Mouse (Mus musculus): Measurements from ENCODE around the gene Sdk2. TPM values are rescaled to one million over a fixed set of nuclear protein-coding genes. Genes with fewer than 3 reads are reported as not detected.

Gene Sdk2
- polyA plus RNA-seq, 1 experiment: 0.47 TPM

DNA sequence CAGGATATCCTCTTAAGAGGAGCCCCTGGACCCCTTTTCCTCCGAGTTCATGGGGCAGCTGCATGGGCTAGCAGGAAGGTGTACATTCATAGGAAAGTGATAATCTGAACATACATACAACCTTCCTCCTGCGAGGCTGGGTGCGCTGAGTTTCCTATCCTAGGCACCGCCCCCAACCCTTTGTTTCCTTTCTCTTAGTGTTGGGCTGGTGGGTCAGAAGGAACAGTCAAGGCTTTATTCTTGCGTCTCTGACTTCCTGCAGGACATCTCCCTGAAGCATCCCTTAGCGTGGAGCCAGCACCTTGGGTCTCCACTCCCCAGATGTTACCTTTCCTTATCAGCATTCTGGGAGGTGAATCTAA is 287.2 kb downstream of the Sdk2 start:
- WGBS: 56% methylated on average over 6 of the region's 6 CpGs
- DNase-seq (ENCODE audit: low read depth, low spot score): no peak

DNA sequence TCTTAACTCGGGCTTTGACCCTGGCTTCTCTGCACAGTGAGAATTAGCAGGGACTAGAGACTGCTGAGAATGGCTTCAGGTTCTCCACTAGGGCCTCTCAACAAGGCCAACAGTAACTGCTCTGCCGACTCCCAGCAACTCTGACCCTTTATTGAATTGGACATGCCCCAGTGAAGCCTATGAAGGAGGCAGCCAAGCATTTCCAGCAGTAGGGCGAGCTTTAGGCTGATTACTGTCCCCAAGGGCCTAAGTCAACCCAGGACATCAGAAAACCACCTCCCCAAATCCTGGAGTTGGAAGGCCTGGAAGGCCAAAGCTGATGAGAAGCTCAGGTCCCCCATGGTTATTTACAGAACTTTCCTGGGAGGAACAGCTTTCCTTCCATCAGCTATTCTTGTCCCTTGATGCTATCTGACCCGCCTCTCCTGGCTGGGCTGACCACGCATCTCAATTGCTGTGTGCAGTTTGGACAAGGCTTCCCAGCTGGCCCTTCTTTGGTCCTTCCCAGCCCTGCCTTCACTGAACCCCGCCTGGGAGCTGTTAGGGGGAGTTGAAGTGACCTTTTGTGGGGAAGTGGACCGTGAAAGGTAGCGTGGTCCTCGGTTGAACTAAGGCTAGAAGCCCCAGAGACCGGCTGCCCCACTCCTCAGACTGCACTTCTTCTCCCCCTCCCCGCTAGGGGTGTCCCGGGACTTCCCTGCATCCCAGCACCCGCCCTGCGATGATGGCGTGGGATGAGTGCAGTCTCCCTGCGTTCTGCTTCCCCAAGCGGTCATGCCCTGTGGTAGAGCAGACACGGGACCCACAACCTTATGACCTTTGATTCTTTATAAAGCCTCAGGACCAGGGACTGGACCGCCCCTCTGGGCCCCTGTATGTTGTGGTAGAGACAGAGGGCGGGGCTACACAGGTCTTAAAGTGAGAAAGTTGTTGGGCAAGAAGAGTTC is 287.8 kb downstream of the Sdk2 start:
- DNase-seq (ENCODE audit: low read depth, low spot score): no peak
- WGBS: 58% methylated on average over 20 of the region's 20 CpGs

DNA sequence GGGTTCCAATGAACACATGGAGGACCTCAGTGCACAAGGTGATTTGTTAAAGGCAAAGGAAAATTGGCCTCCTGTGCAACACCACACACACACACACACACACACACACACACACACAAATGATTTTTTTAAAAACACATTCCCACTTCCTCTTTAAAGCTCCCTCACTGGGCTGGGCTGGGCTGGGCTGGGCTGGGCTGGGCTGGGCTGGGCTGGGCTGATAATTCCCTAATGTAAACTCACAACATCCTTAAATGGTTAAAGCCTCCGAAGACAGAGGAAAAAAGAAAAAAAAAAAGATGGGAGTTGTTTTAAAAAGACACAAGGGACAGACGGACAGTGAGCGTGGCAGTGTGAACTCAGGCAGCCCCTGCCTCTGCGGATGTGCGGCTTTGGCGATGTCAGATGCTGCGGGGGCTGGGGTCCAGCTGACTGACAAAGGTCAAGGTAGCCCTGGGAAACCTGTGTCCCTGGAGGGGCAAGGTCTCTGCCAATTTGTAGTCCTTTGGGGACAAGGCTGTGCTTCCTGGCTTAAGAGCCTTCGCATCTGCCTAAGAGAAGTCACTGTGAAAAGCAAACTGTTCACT is 288.9 kb downstream of the Sdk2 start:
- 30% methylated on average over 8 of the region's 8 CpGs for WGBS
- no peak for DNase-seq (ENCODE audit: low read depth, low spot score)

DNA sequence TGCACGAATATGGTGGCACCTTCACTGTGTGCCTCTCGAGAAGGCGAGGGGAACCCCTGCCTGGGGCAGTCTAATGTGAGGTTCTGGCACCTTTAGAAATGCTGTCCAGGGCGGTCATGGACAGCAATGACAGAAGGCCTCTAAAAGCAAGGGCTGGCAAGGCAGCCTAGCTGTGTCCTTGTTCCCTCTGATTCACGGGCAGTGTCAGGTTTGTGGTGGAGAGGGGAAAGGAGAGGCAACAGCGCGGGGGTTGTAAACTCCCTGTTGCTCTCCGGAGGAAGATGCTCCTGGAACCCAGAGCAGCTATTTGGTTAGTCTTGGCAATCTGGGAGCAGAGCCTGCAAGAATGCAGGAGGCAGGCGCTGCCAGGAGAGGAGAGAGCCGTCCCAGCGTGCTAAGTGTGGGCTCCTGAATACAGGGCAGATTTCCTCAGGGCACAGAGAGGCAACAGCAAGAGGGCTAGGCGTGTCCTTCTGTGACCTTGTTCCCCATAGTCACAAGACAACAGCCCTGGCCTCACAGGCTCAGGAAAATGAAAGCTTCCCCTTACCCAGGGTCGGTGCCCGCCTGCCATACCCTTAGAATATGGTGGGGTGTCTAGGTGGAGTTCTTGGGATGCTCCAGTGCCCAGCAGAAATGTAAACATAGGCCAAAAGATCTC is 289.9 kb downstream of the Sdk2 start:
- DNase-seq (ENCODE audit: low read depth, low spot score): no peak
- 65% methylated on average over 14 of the region's 14 CpGs for WGBS

DNA sequence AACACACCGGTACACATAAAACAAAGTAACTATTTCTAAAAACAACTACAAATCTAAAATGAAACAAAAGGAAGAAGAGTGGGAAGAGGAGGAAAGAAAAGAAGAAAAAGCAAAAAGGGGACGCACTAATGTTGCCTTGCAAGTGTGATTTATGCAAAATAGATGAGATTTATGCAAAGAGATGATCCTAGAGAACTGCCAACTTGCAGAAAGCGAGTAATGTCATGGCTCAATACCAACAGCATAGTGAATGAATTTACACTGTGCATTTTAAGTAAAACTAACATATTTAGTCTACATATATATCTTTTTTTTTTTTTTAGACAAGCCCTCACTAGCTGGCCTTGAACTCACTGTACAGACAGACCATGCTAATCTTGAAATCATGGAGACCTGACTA is 292.1 kb downstream of the Sdk2 start:
- 92% methylated on average over 3 of the region's 3 CpGs for WGBS

DNA sequence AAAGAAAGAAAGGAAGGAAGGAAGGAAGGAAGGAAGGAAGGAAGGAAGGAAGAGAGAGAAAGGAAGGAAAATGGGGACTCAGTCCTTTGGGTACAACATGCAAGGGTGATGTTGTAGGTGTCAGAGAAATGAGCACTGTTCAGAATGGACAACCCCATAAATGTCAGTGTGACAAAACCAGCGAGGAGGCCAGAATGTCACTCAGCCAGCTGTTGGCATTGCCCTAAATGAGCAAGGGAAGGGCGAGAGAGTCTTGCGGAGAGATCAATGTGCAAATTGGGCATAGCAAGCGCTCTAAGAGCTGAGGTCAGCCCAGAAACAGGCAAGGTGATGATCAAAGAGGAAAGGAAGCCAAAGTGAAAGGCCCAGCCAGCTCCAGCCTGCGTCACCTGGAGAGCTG is 293.7 kb downstream of the Sdk2 start:
- WGBS: 90% methylated on average over 5 of the region's 5 CpGs

More for the DNA sequence above, 292.1 kb downstream of the Sdk2 start:
- DNase-seq (ENCODE audit: low read depth, low spot score): no peak

DNA sequence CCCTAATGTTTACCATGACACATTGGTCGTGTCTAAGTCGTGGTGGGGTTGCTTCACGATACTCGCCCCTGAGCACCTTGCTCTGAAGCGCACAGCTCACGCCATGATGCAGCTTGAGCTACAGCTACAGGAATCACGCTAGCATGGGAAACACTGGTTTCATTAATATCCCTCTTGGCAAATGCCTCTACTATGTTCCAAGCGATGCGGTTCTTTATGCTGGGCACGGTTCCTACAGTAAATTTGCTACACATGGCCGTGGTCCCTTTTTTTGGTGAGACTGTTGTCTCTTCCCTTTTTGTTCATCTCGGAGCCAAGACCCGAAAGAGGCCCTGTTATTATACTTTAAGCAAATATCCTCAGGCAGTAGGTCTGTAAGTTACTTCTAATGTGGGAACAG is 295.7 kb downstream of the Sdk2 start:
- DNase-seq (ENCODE audit: low read depth, low spot score): no peak
- 87% methylated on average over 13 of the region's 13 CpGs for whole genome bisulfite sequencing

More for the DNA sequence above, 293.7 kb downstream of the Sdk2 start:
- no peak for DNase-seq (ENCODE audit: low read depth, low spot score)

DNA sequence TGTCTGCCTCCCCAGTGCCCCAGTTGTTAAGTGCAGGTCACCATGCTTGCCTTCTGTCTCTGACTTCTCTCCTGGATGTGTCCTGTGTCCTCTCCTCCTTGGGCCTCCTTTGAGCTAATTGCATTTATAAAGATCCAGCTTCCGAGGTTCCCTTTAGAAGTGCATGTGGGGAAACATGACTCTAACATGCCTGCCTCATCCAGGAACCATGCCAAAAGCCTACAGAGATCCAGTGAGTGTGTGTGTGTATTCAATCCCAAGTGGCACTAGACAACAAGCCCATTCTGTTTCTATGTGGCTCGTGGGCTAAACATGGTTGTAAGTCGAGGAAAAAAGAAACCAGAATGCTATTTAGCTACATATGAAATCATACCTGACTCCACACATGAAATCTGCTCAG is 298.5 kb downstream of the Sdk2 start:
- WGBS: 74% methylated on average over 3 of the region's 3 CpGs
- no peak for DNase-seq (ENCODE audit: low read depth, low spot score)

DNA sequence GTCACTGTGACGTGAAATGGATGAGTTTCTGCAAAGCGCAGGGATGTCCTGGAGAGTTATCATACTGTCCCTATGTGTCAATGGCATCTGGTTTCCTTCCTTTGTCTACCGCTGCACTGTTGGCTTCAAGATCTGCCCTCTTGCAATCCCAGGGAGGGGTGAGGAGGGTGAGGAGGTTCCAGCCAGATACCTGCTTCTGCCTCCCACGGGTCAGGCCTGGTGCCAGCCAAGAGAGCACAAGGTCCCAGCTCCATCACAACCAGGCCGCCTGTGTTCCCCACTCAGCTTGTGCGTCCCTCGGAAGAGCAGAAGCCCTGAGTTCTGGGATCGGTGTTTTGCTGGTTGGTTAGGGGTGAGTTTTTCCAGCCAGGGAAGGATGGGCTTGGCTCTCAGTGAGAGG is 299.6 kb downstream of the Sdk2 start:
- no peak for DNase-seq (ENCODE audit: low read depth, low spot score)
- 75% methylated on average over 8 of the region's 8 CpGs for WGBS

DNA sequence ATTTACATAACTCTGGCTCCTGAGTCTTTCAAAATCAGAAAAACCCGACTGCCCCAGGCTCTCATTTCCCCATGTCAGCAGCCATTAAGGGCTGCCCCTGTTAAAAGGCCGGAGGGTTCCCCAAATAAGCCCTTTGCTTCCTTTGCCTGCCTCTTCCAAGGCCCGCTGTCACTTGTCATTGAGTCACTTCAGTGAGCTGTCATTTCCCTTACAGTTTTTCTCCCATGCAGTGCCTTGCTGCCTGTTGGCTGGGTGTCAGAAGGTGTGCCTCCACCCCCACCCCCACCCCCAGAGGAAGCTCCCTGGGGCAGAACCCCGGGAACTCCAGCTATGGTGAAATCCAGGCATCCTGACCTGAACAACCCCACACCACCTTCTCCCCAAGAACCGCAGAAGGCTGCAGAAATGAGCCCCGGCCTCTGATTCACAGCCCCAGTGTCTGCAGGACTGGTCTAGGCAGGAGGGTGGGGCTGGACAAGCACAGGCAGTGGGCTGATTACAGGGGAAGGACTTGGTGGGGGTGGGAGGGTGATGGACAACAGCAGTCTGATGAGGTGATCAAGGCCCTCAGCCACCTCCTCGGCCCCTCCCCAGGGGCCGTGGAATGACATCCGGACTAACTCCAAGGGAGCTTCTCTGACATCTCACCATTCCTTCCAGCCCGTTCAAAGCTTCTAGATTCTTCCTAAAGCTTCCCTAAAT is 300.4 kb downstream of the Sdk2 start:
- DNase-seq (ENCODE audit: low read depth, low spot score): no peak
- 55% methylated on average over 10 of the region's 10 CpGs for WGBS

DNA sequence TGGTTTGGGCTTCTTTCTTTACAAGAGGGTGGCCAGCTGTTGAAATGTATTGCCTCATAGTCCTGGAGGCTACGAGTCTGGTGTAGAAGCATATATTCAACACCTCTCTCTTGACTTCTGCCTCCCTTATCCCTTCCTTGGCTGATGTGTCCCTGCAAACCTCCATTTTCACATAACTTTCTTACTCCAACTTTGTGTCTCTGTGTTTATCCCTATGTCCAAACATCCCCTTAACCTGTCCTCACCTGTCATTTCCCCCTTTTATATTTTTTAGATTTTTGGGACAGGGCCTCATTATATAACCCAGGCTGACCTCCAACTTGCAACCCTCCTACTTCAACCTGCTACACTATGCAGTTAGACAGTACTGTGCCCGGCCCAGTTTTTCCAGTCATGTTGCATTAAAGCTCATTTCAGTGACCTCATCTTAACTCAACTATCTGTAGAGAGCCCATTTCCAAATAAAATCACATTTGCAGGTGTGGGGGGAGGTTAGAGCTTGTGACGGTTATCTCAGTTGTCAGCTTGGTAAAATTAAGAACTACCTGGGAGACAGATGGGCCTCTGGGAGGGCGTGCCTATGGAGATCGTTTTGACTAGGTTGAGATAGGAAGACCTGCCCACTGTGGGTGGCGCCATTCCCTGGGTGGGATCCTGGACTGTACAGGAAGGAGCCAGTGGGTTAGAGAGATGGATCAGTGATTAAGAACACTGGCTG is 302.6 kb downstream of the Sdk2 start:
- 79% methylated on average over 6 of the region's 6 CpGs for WGBS
- DNase-seq (ENCODE audit: low read depth, low spot score): no peak

DNA sequence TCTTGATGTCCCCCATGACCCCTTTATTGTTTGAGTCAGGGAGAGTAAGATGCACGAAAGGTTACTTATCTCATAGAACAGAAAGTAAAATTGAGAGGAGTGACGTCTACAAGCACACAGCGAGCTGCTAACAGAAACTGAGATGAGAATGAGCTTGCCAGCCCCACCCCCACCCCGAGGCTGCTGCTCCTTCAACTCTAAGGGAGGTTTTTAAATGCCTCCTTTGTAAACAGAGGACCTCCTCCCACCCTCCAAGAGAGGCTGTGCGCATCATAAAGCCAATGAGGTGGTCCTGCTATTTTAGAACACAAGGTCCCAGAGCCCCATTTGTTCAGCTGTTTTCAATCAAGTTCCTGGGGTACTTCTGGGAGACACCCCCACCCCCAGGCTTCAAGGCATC is 303.4 kb downstream of the Sdk2 start:
- WGBS: 46% methylated on average over 5 of the region's 5 CpGs
- no peak for DNase-seq (ENCODE audit: low read depth, low spot score)

DNA sequence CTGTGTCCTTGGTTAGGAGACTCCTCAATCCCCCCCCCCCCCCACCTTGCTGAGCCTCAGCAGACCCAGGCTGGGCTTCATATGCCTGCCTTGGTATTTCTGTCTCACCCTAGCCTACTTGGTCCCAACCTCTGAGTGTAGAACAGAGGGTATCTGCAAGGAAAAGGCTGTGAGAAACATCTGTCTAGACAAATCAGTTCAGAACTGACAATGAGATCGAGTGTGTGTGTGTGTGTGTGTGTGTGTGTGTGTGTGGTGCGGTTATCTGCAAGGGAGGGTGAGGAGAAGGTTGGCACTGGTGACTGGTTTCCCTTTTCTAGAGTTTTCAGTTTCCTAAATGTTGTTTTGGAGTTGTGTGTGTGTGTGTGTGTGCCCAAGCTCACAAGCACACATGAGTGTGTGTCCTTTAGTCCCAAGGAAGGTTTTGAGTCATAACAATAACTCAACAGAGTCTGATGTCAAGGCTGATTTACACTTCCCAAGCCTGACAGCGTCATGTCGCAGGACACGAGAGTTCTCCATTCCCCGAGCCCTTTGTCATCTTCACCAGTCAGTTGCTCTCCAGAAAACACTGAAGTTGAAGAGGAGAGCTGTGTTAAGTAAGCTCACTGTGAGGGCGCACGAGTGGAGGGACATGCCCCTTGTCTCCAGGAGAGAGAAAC is 304.6 kb downstream of the Sdk2 start:
- 82% methylated on average over 8 of the region's 8 CpGs for WGBS
- DNase-seq (ENCODE audit: low read depth, low spot score): no peak

DNA sequence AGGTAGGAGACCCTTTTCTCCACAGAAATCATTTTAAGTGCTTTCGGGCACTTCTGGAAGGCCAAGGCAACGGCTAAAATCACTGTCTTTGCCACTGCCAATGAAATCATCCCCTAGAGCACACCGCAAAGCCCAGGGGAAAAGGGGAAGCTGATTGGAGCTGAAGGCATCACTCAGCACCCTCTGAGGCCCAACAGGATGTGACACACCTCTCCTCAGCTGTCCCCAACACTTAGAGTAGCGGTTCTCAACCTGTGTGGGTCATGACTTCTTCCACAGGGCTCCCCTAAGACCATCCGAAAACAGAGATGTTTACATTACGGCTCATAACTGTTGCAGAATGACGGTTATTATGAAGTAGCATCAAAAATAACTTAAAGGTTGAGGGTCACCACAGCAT is 305.2 kb downstream of the Sdk2 start:
- WGBS: 87% methylated on average over 7 of the region's 7 CpGs
- DNase-seq (ENCODE audit: low read depth, low spot score): no peak

DNA sequence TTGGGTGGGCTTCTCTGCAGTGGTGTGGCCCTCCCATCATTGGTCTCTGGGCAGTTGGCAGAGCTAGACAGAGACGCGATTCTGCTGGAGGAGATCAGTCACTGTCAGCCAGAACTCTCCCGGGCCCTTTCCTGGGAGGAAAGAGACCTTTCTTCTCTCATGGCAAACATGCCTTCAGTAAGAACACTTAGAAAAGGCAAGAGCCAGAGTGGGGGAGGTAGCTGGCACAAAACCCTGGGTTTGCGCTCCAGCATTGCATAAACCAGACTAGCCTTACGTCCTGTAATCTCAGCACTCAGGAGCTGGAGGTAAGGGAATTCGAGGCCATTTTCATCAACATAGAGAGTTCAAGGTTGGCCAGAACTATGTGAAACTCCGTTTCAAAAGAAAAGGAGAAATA is 306.4 kb downstream of the Sdk2 start:
- 73% methylated on average over 7 of the region's 7 CpGs for WGBS
- no peak for DNase-seq (ENCODE audit: low read depth, low spot score)

DNA sequence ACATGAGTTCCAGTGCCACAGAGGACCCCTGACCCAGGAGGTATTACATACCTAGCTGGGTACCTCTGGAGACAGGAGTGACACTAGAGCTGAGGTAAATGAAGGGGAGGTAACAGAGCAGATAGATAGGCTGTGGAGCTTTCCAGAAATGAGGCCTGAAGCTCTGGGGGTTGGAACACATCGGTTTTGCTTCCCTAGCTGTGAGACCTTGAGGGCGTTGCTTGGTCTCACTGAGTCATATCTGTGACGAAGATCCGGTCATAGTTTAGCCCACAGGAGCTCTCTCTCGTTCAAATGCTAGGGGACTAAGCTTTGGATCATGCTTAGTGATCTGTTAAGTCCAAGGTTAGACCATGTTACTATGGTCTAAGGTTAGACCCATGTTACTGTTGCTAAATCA is 308.0 kb downstream of the Sdk2 start:
- no peak for DNase-seq (ENCODE audit: low read depth, low spot score)
- 85% methylated on average over 5 of the region's 5 CpGs for WGBS

DNA sequence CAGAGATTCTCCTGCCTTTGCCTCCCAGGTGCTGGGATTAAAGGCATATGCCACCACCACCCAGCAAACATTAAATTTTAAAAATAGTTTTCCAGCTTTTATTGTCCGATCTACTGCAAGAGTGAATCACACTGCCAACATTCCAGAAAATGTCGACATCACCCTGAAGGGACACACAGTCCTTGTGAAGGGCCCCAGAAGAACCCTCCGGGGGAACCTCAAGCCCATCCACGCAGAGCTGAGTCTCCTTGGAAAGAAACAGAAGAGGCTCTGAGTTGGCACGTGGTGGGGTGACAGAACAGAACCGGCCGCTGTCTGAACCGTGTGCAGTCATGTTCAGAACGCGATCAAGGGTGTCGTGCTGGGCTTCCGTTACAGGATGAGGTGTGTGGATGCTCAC is 310.3 kb downstream of the Sdk2 start:
- DNase-seq (ENCODE audit: low read depth, low spot score): no peak
- WGBS: 81% methylated on average over 12 of the region's 12 CpGs

DNA sequence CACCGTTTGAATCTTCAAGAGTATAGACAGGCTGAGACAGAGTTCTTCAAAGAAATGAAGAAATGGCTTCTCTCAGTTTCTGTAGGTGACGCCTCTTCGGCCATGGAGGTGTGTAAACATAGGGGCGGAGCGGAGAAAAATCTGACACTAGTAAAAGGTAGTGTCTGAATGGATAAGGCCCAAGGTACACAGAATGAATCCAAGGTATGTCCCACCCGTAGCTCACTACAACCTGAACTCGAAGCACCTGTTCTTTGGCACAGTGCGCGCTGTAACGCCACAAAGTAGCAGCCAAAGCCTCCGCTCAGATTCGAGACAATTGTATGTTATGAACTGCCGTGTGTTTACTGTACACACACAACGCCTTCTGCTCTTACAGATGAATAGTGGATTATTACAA is 311.0 kb downstream of the Sdk2 start:
- WGBS: 34% methylated on average over 14 of the region's 14 CpGs
- DNase-seq (ENCODE audit: low read depth, low spot score): no peak

DNA sequence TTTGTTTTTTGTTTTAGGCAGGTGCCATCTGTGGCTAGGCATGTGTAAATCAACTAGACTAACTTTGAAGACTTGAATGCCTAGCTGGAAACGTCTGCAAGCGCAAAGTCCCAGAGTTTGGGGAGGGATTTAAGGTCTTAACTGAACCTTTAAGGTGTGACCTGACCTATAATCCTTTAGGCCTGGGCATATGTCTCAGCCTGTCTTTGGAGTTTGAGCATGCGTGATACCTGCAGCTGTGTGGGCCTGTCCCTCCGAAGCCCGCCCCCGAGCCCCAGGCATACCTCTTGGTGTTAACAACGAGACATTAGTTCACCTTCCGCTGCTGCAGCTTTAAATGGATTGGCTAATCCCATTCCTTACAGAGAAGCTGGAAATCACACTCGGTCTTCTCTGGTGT is 312.0 kb downstream of the Sdk2 start:
- 84% methylated on average over 9 of the region's 9 CpGs for WGBS

More for the DNA sequence above, 312.0 kb downstream of the Sdk2 start:
- no peak for DNase-seq (ENCODE audit: low read depth, low spot score)

Measured in large intestine, adult 2 months (tissue).